Mouse (Mus musculus) hindbrain, embryonic 12.5 days (tissue): ENCODE measurements around the gene Hist1h1e. TPM values are rescaled to one million over a fixed set of nuclear protein-coding genes. Genes with fewer than 3 reads are reported as not detected.
A peak's percentile ranks its signal among the peaks of the same experiment; 100 is the strongest.
"Not testable (repeated sequence)": the region's sequence is repeated elsewhere in the genome, so short reads cannot be mapped to it uniquely, and the experiment has no call there.

ENCODE experiments used
- ATAC-seq: fragments of 200-750 bp; cut with Nextera tagmentation; 2 replicates; pipeline ENCODE4 v1.8.0; 2017; ENCODE audit warnings: moderate TSS enrichment; ENCODE audit not compliant: low FRiP score
- H3K27ac ChIP-seq: fragments of 300-500 bp; sonication (generic); 2 replicates; pipeline ENCODE4 v1.5.1; 2016; ENCODE audit warnings: mild to moderate bottlenecking
- H3K27me3 ChIP-seq: fragments of 300-500 bp; sonication (generic); 2 replicates; pipeline ENCODE4 v1.6.1; 2016; ENCODE audit warnings: mild to moderate bottlenecking
- H3K36me3 ChIP-seq: fragments of 300-500 bp; sonication (generic); 2 replicates; pipeline ENCODE4 v1.6.1; 2016; ENCODE audit warnings: mild to moderate bottlenecking
- H3K4me1 ChIP-seq: fragments of 300-500 bp; sonication (generic); 2 replicates; pipeline ENCODE4 v1.6.1; 2016
- H3K4me2 ChIP-seq: fragments of 300-500 bp; sonication (generic); replicated peaks from 2 replicates; pipeline ENCODE4 v1.6.1; 2016; ENCODE audit warnings: mild to moderate bottlenecking
- H3K4me3 ChIP-seq: fragments of 300-500 bp; sonication (generic); 2 replicates; pipeline ENCODE4 v1.5.1; 2016; ENCODE audit warnings: mild to moderate bottlenecking
- H3K9ac ChIP-seq: fragments of 300-500 bp; sonication (generic); 2 replicates; pipeline ENCODE4 v1.6.1; 2016; ENCODE audit warnings: mild to moderate bottlenecking, moderate library complexity
- H3K9me3 ChIP-seq: fragments of 300-500 bp; sonication (generic); replicated peaks from 2 replicates; pipeline ENCODE4 v1.6.1; 2016; ENCODE audit warnings: mild to moderate bottlenecking
- WGBS: fragments of 180-500 bp; shearing (Covaris S2); methylation state at CpG from one replicate; pipeline ENCODE4 v1.1.7; 2016; 5-methylcytosine and 5-hydroxymethylcytosine counted together
- polyA plus RNA-seq: library from polyadenylated mRNA; unstranded; fragments of >200 nt; fragmentation: Nextera tagmentation; extraction: Ambion mirVana; gene quantifications from 2 replicates; pipeline ENCODE4 v1.2.1, GENCODE M21; 2016

The Hist1h1e gene
- polyA plus RNA-seq, 1 experiment from 2014 or later = 18.8 TPM

GRCm38 (mm10) chr13:23609209-23609608 is 13.1 kb downstream of the Hist1h1e start:
- no peak for ATAC-seq
- 86% methylated on average over 4 of the region's 4 CpGs for WGBS
- no peaks in the 10 kb centered on the region for H3K9me3 ChIP-seq
- H3K27me3 ChIP-seq = no peaks in the 10 kb centered on the region
- no peak overlapping the region for H3K4me2 ChIP-seq
- H3K27ac ChIP-seq = no peak overlapping the region
- no peaks in the 10 kb centered on the region for H3K36me3 ChIP-seq
- no peaks in the 10 kb centered on the region for H3K4me1 ChIP-seq
- no peak overlapping the region for H3K4me3 ChIP-seq
- H3K9ac ChIP-seq = no peak overlapping the region

- 87% methylated on average over 3 of the region's 3 CpGs for WGBS
- Histone ChIP-seq H3K9me3 (no peaks in the 10 kb centered on the region), H3K4me1 (no peaks in the 10 kb centered on the region), H3K4me2 (no peak overlapping the region), H3K27ac (no peak overlapping the region), H3K36me3 (no peaks in the 10 kb centered on the region), H3K27me3 (no peaks in the 10 kb centered on the region), H3K4me3 (no peak overlapping the region), H3K9ac (no peak overlapping the region)
- no peak for ATAC-seq
These were observed 17.3 kb downstream of the Hist1h1e start for GRCm38 (mm10) chr13:23605052-23605451.

GRCm38 (mm10) chr13:23604452-23604851 is 17.9 kb downstream of the Hist1h1e start:
- ATAC-seq = no peak
- Histone ChIP-seq H3K36me3 (no peaks in the 10 kb centered on the region), H3K9me3 (no peaks in the 10 kb centered on the region), H3K27ac (no peak overlapping the region), H3K4me3 (no peak overlapping the region), H3K4me2 (no peak overlapping the region), H3K27me3 (no peaks in the 10 kb centered on the region), H3K4me1 (no peaks in the 10 kb centered on the region), H3K9ac (no peak overlapping the region)
- 100% methylated on average over 3 of the region's 3 CpGs for WGBS

GRCm38 (mm10) chr13:23603182-23603699 is 19.1 kb downstream of the Hist1h1e start:
- 81% methylated on average over 7 of the region's 7 CpGs for WGBS
- no peak overlapping the region for H3K9ac ChIP-seq
- no peak overlapping the region for H3K4me2 ChIP-seq
- no peaks in the 10 kb centered on the region for H3K27me3 ChIP-seq
- H3K36me3 ChIP-seq = no peaks in the 10 kb centered on the region
- no peak for ATAC-seq
- H3K27ac ChIP-seq = no peak overlapping the region
- no peaks in the 10 kb centered on the region for H3K4me1 ChIP-seq
- no peak overlapping the region for H3K4me3 ChIP-seq
- H3K9me3 ChIP-seq = no peaks in the 10 kb centered on the region

GRCm38 (mm10) chr13:23597957-23598356 is 24.4 kb downstream of the Hist1h1e start:
- Histone ChIP-seq H3K27ac (no peak overlapping the region), H3K4me3 (no peak overlapping the region), H3K4me2 (no peak overlapping the region), H3K36me3 (no peaks in the 10 kb centered on the region), H3K9me3 (no peaks in the 10 kb centered on the region), H3K9ac (no peak overlapping the region), H3K4me1 (no peaks in the 10 kb centered on the region), H3K27me3 (no peaks in the 10 kb centered on the region)
- no peak for ATAC-seq
- WGBS = 8% methylated on average over 9 of the region's 9 CpGs

GRCm38 (mm10) chr13:23595622-23596372 is 26.6 kb downstream of the Hist1h1e start:
- no peak overlapping the region for H3K27ac ChIP-seq
- H3K4me1 ChIP-seq = no peaks in the 10 kb centered on the region
- WGBS = 89% methylated on average over 7 of the region's 7 CpGs
- H3K9me3 ChIP-seq = no peaks in the 10 kb centered on the region
- no peak for ATAC-seq
- no peak overlapping the region for H3K4me3 ChIP-seq
- H3K36me3 ChIP-seq = no peaks in the 10 kb centered on the region
- H3K27me3 ChIP-seq = no peaks in the 10 kb centered on the region
- no peak overlapping the region for H3K4me2 ChIP-seq
- no peak overlapping the region for H3K9ac ChIP-seq

GRCm38 (mm10) chr13:23595185-23595584 is 27.2 kb downstream of the Hist1h1e start:
- no peaks in the 10 kb centered on the region for H3K27me3 ChIP-seq
- 77% methylated on average over 2 of the region's 2 CpGs for WGBS
- H3K9me3 ChIP-seq = no peaks in the 10 kb centered on the region
- H3K4me2 ChIP-seq = no peak overlapping the region
- H3K36me3 ChIP-seq = no peaks in the 10 kb centered on the region
- no peak overlapping the region for H3K27ac ChIP-seq
- ATAC-seq = no peak
- no peak overlapping the region for H3K9ac ChIP-seq
- no peak overlapping the region for H3K4me3 ChIP-seq
- H3K4me1 ChIP-seq = no peaks in the 10 kb centered on the region

GRCm38 (mm10) chr13:23593051-23593770 is 29.1 kb downstream of the Hist1h1e start:
- Histone ChIP-seq H3K4me1 (no peaks in the 10 kb centered on the region), H3K36me3 (no peaks in the 10 kb centered on the region), H3K27me3 (no peaks in the 10 kb centered on the region), H3K9me3 (no peaks in the 10 kb centered on the region), H3K4me3 (no peak overlapping the region), H3K27ac (no peak overlapping the region), H3K4me2 (no peak overlapping the region), H3K9ac (no peak overlapping the region)
- WGBS = 82% methylated on average over 5 of the region's 5 CpGs
- ATAC-seq = no peak

- no peaks in the 10 kb centered on the region for H3K4me1 ChIP-seq
- ATAC-seq = no peak
- H3K27ac ChIP-seq = no peak overlapping the region
- WGBS = 82% methylated on average over 7 of the region's 7 CpGs
- H3K27me3 ChIP-seq = no peaks in the 10 kb centered on the region
- H3K9me3 ChIP-seq = no peaks in the 10 kb centered on the region
- H3K36me3 ChIP-seq = no peaks in the 10 kb centered on the region
- no peak overlapping the region for H3K4me3 ChIP-seq
- H3K4me2 ChIP-seq = no peak overlapping the region
- H3K9ac ChIP-seq = no peak overlapping the region
These were observed 29.7 kb downstream of the Hist1h1e start for GRCm38 (mm10) chr13:23592614-23593013.

GRCm38 (mm10) chr13:23591886-23592285 is 30.5 kb downstream of the Hist1h1e start:
- H3K36me3 ChIP-seq, H3K4me1 ChIP-seq, H3K4me3 ChIP-seq, H3K27me3 ChIP-seq, H3K27ac ChIP-seq, ATAC-seq, H3K4me2 ChIP-seq, H3K9me3 ChIP-seq, H3K9ac ChIP-seq: not testable (repeated sequence)
- WGBS = 88% methylated on average over 7 of the region's 7 CpGs

- peaks cover 2% of the 10 kb centered on the region; the same call in 1 of the 2 replicates for H3K4me1 ChIP-seq
- 92% methylated on average over 7 of the region's 7 CpGs for WGBS
- H3K27me3 ChIP-seq = no peaks in the 10 kb centered on the region
- no peak overlapping the region for H3K4me2 ChIP-seq
- H3K9ac ChIP-seq = no peak overlapping the region
- no peak for ATAC-seq
- H3K27ac ChIP-seq = no peak overlapping the region
- H3K9me3 ChIP-seq = no peaks in the 10 kb centered on the region
- H3K36me3 ChIP-seq = no peaks in the 10 kb centered on the region
- no peak overlapping the region for H3K4me3 ChIP-seq
These were observed 31.2 kb downstream of the Hist1h1e start for GRCm38 (mm10) chr13:23591206-23591605.

GRCm38 (mm10) chr13:23586940-23587225 is 35.5 kb downstream of the Hist1h1e start:
- Histone ChIP-seq H3K9ac (peak overlapping the region; percentile 49; the same call in 1 of the 2 replicates), H3K36me3 (no peaks in the 10 kb centered on the region), H3K27ac (peak overlapping the region; percentile 87), H3K27me3 (no peaks in the 10 kb centered on the region), H3K4me3 (peak overlapping the region; percentile 24; the same call in 1 of the 2 replicates), H3K9me3 (no peaks in the 10 kb centered on the region), H3K4me1 (peaks cover 22% of the 10 kb centered on the region), H3K4me2 (peak overlapping the region; percentile 69)
- ATAC-seq = no peak
- WGBS = 9% methylated on average over 1 of the region's 1 CpGs
